Mouse (Mus musculus): ENCODE results near the gene Arl13b.

GRCm38 (mm10) chr16:62873180-62873579 is 26.3 kb upstream of the Arl13b start:
- no peak for TF ChIP-seq NELFE (IDR thresholded peaks at IDR 0.05; ENCODE audit: low read depth, low read length)
- no peak for TF ChIP-seq CTCF (conservative IDR thresholded peaks at IDR 0.05 in 1 of 2, IDR thresholded peaks at IDR 0.05 in 1 of 2; ENCODE audit: low read depth in 2 of 2, low read length in 2 of 2)
- no peak for TF ChIP-seq IRF4 (IDR thresholded peaks at IDR 0.05; ENCODE audit: low read depth, low read length)
- no peak for TF ChIP-seq POLR2A (IDR thresholded peaks at IDR 0.05; ENCODE audit: low read depth, low read length)
- TF ChIP-seq MXI1 (IDR thresholded peaks at IDR 0.05; ENCODE audit: low read depth, low read length) = no peak
- no peak for TF ChIP-seq KAT2A (IDR thresholded peaks at IDR 0.05; ENCODE audit: insufficient replicate concordance, low read length)
- no peak for TF ChIP-seq HCFC1 (IDR thresholded peaks at IDR 0.05; ENCODE audit: low read depth, low read length)
- no peak for TF ChIP-seq CHD1 (IDR thresholded peaks at IDR 0.05; ENCODE audit: low read depth, low read length)
- TF ChIP-seq JUND (conservative IDR thresholded peaks at IDR 0.05; ENCODE audit: low read depth, low read length) = no peak
- no peak for TF ChIP-seq EP300 (IDR thresholded peaks at IDR 0.05; ENCODE audit: low read length)
- no peak for TF ChIP-seq NRF1 (IDR thresholded peaks at IDR 0.05; ENCODE audit: low read depth, low read length)

Data from CH12.LX (cell line).